Mouse (Mus musculus): ENCODE data around the gene Filip1.

Filip1 gene

DNA sequence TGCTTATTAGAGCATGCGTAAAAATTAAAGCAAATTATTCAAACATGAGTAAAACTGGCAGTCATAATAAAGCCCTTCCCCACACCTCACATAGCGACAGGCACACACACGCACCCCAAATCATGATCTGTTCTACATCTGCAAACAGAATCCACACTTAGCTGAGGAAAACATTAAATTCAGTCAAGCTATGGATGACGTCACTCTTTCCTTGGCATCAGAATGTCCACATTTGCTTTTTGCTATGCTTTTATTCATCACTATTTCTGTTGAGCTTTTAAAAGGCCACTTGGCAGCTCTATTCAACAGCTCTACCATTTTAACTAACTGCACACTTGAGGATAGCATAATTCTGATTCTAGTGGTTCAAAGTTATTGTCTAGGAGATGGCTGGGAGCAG is 198.1 kb downstream of the Filip1 start:
- Histone ChIP-seq H3K36me3 (ENCODE audit: insufficient read depth, low read length) (no peaks in the 10 kb centered on the region), H3K27me3 (ENCODE audit: insufficient read depth, low read length) (peaks cover 16% of the 10 kb centered on the region), H3K9me3 (ENCODE audit: low read length) (no peaks in the 10 kb centered on the region; the same call in 1 of the 2 replicates), H3K4me3 (replicated peaks; ENCODE audit: low read length) (no peak overlapping the region), H3K4me1 (replicated peaks; ENCODE audit: low read depth, low read length) (no peaks in the 10 kb centered on the region)
- TF ChIP-seq NANOG (IDR thresholded peaks at IDR 0.05; ENCODE audit: borderline replicate concordance, low read length) (no peak), POU5F1 (IDR thresholded peaks at IDR 0.05; ENCODE audit: borderline replicate concordance, low read length) (no peak), CTCF (conservative IDR thresholded peaks at IDR 0.05; ENCODE audit: low read length) (no peak)

GRCm38 (mm10) chr9:79810969-79811902 is 201.4 kb downstream of the Filip1 start:
- no peaks in the 10 kb centered on the region for H3K36me3 ChIP-seq (ENCODE audit: insufficient read depth, low read length)
- peaks cover 5% of the 10 kb centered on the region for H3K4me1 ChIP-seq (replicated peaks; ENCODE audit: low read depth, low read length)
- no peak for TF ChIP-seq NANOG (IDR thresholded peaks at IDR 0.05; ENCODE audit: borderline replicate concordance, low read length)
- TF ChIP-seq POU5F1 (IDR thresholded peaks at IDR 0.05; ENCODE audit: borderline replicate concordance, low read length): no peak
- TF ChIP-seq CTCF (conservative IDR thresholded peaks at IDR 0.05; ENCODE audit: low read length): no peak
- peaks cover 3% of the 10 kb centered on the region; the same call in 1 of the 2 replicates for H3K27me3 ChIP-seq (ENCODE audit: insufficient read depth, low read length)
- no peak overlapping the region for H3K4me3 ChIP-seq (replicated peaks; ENCODE audit: low read length)
- no peaks in the 10 kb centered on the region for H3K9me3 ChIP-seq (ENCODE audit: low read length)

DNA sequence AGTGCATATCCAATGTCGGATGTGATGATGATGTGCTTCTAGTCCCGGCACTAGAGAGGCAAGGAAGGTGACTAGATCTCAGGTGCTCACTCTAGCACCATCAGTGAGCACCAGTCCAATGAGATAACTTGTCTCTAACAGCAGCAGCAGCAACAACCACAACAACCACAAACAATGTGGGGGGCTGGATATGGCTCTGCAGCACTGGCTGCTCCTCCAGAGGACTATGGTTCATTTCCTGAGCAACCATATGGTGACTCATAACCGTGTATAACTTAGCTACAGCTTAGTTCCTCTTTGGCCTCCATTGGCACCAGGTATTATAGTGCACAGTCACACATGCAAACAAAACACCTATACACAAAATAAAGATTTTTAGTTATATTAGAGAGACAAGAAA is 202.1 kb downstream of the Filip1 start:
- Histone ChIP-seq H3K27me3 (ENCODE audit: insufficient read depth, low read length) (peaks cover 3% of the 10 kb centered on the region; the same call in 1 of the 2 replicates), H3K4me1 (replicated peaks; ENCODE audit: low read depth, low read length) (peaks cover 5% of the 10 kb centered on the region), H3K36me3 (ENCODE audit: insufficient read depth, low read length) (no peaks in the 10 kb centered on the region), H3K9me3 (ENCODE audit: low read length) (no peaks in the 10 kb centered on the region), H3K4me3 (replicated peaks; ENCODE audit: low read length) (no peak overlapping the region)
- no peak for TF ChIP-seq CTCF (conservative IDR thresholded peaks at IDR 0.05; ENCODE audit: low read length)
- TF ChIP-seq NANOG (IDR thresholded peaks at IDR 0.05; ENCODE audit: borderline replicate concordance, low read length): no peak
- TF ChIP-seq POU5F1 (IDR thresholded peaks at IDR 0.05; ENCODE audit: borderline replicate concordance, low read length): no peak

GRCm38 (mm10) chr9:79809411-79809810 is 203.2 kb downstream of the Filip1 start:
- peaks cover 3% of the 10 kb centered on the region; the same call in 1 of the 2 replicates for H3K27me3 ChIP-seq (ENCODE audit: insufficient read depth, low read length)
- no peak overlapping the region for H3K4me3 ChIP-seq (replicated peaks; ENCODE audit: low read length)
- TF ChIP-seq POU5F1 (IDR thresholded peaks at IDR 0.05; ENCODE audit: borderline replicate concordance, low read length) (no peak), NANOG (IDR thresholded peaks at IDR 0.05; ENCODE audit: borderline replicate concordance, low read length) (no peak), CTCF (conservative IDR thresholded peaks at IDR 0.05; ENCODE audit: low read length) (no peak)

DNA sequence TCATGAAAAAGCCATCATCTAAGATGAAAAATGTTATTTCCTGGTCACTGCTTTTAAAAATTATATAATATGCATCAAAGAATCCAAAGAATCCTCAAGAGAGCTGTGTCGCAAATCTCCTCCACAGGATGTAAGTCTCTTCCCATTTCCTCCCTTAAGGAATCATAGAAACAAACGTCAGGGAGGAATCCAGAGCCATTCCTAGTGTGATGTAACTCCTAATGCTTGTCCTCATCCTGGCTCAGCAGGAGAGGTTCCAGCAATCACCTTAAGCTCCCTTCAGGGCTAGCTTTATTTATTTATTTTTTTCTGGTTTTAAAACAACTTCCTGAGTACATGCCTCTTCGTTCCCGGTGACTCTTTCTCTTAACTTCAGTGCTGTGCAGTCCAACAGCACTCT is 205.5 kb downstream of the Filip1 start:
- H3K27me3 ChIP-seq (ENCODE audit: insufficient read depth, low read length): peaks cover 3% of the 10 kb centered on the region; the same call in 1 of the 2 replicates
- no peak overlapping the region for H3K4me3 ChIP-seq (replicated peaks; ENCODE audit: low read length)
- peaks cover 5% of the 10 kb centered on the region for H3K4me1 ChIP-seq (replicated peaks; ENCODE audit: low read depth, low read length)
- H3K9me3 ChIP-seq (ENCODE audit: low read length): no peaks in the 10 kb centered on the region
- TF ChIP-seq CTCF (conservative IDR thresholded peaks at IDR 0.05; ENCODE audit: low read length): no peak
- no peak for TF ChIP-seq NANOG (IDR thresholded peaks at IDR 0.05; ENCODE audit: borderline replicate concordance, low read length)
- TF ChIP-seq POU5F1 (IDR thresholded peaks at IDR 0.05; ENCODE audit: borderline replicate concordance, low read length): no peak
- no peaks in the 10 kb centered on the region for H3K36me3 ChIP-seq (ENCODE audit: insufficient read depth, low read length)

More at GRCm38 (mm10) chr9:79809411-79809810, 203.2 kb downstream of the Filip1 start:
- H3K9me3 ChIP-seq (ENCODE audit: low read length): no peaks in the 10 kb centered on the region
- H3K4me1 ChIP-seq (replicated peaks; ENCODE audit: low read depth, low read length): peaks cover 5% of the 10 kb centered on the region
- H3K36me3 ChIP-seq (ENCODE audit: insufficient read depth, low read length): no peaks in the 10 kb centered on the region

DNA sequence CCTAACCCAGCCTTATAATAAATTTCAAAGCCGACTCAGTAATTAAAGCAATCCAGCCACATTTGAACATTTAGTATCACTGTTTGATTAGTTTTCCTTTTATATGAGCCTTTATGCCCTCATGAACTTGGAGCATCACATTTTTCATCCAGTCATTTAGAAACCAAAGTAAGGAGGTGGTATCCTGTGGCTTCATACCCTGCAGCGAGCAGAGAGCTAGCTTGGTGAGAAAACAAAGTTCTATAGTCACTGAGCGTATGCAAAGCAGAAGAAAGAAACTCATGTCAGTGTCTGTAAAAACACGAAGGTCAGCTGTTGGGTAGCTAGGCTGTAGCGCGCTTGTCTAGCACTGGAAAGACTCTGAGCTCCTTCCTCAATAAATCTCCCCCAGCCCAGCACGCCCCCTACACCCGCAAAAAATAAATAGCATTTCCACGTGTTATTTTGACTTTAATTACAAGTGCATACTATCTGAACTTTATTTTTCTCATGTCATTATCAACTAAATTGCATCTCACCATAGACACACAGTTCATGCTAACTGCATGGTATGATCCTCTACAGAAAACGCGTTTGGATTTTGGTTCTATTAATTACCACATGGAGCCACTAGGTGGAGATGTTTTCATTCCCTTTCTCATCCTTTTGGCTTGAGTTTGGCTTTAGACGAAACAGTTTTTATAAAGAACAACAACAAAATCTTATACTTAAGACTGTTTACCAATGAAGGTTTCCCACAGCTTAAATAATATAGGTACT is 206.2 kb downstream of the Filip1 start:
- Histone ChIP-seq H3K4me1 (replicated peaks; ENCODE audit: low read depth, low read length) (peaks cover 5% of the 10 kb centered on the region), H3K4me3 (replicated peaks; ENCODE audit: low read length) (no peak overlapping the region), H3K36me3 (ENCODE audit: insufficient read depth, low read length) (no peaks in the 10 kb centered on the region), H3K9me3 (ENCODE audit: low read length) (no peaks in the 10 kb centered on the region), H3K27me3 (ENCODE audit: insufficient read depth, low read length) (peaks cover 3% of the 10 kb centered on the region; the same call in 1 of the 2 replicates)
- TF ChIP-seq POU5F1 (IDR thresholded peaks at IDR 0.05; ENCODE audit: borderline replicate concordance, low read length) (no peak), CTCF (conservative IDR thresholded peaks at IDR 0.05; ENCODE audit: low read length) (peak; percentile 75), NANOG (IDR thresholded peaks at IDR 0.05; ENCODE audit: borderline replicate concordance, low read length) (no peak)

- Histone ChIP-seq H3K27me3 (ENCODE audit: insufficient read depth, low read length) (peaks cover 2% of the 10 kb centered on the region; the same call in 1 of the 2 replicates), H3K36me3 (ENCODE audit: insufficient read depth, low read length) (no peaks in the 10 kb centered on the region), H3K4me1 (replicated peaks; ENCODE audit: low read depth, low read length) (peaks cover 5% of the 10 kb centered on the region), H3K4me3 (replicated peaks; ENCODE audit: low read length) (no peak overlapping the region), H3K9me3 (ENCODE audit: low read length) (no peaks in the 10 kb centered on the region)
- TF ChIP-seq NANOG (IDR thresholded peaks at IDR 0.05; ENCODE audit: borderline replicate concordance, low read length) (no peak), POU5F1 (IDR thresholded peaks at IDR 0.05; ENCODE audit: borderline replicate concordance, low read length) (no peak), CTCF (conservative IDR thresholded peaks at IDR 0.05; ENCODE audit: low read length) (no peak)
Measured at GRCm38 (mm10) chr9:79805426-79805825, 207.2 kb downstream of the Filip1 start.
